Mouse (Mus musculus): ENCODE data around the gene Crtac1. TPM values are rescaled to one million over a fixed set of nuclear protein-coding genes. Genes with fewer than 3 reads are reported as not detected.

Gene Crtac1
- polyA plus RNA-seq, 1 experiment = 1.1 TPM

DNA sequence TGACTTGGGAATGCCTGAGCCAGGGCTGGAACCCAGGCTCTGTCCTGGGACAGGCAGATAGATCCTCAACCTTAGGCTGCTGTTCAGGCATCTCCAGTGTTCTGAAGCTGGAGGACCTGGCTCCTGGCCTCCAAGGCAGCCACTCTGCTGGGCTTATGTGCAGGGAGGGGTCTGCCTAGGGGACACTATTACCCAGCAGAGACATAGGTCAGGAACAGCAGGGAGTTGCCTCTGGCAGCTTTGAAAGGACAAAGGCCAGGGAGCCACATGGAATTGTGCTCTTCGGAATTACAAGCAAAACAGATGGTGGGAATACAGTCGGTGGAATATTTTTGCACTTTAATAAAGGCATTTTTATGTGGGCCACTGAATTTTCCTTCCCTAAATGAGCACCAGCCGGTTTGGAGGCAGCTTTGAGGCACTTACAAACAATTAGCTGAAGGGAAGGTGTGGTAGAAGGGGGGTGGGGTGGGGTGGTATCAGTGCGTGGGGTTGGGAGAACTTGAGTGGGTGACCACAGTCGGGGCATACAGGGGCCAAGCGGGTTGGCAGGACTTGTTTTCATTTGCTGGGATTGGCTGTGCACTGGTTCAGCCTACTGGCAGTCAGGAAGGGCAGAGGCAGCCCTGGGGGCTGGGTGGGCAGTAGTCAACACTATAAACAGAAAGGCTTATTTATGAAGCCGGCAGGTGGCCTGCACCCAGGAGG, 140.5 kb downstream of the Crtac1 start:
- no peaks in the 10 kb centered on the region for H3K4me1 ChIP-seq (replicated peaks; ENCODE audit: control insufficient read depth, insufficient read depth, low read length)
- H3K27ac ChIP-seq (ENCODE audit: control insufficient read depth, insufficient read depth, low read length) = no peak overlapping the region
- H3K4me3 ChIP-seq (ENCODE audit: control insufficient read depth, insufficient read depth, low read length) = no peak overlapping the region
- WGBS = 31% methylated on average over 7 of the region's 7 CpGs
- no peaks in the 10 kb centered on the region for H3K27me3 ChIP-seq (ENCODE audit: control insufficient read depth, insufficient read depth, low read length)
- no peak for DNase-seq
- H3K36me3 ChIP-seq (ENCODE audit: control insufficient read depth, insufficient read depth, low read length) = no peaks in the 10 kb centered on the region
- TF ChIP-seq POLR2A (IDR thresholded peaks at IDR 0.05; ENCODE audit: control insufficient read depth, extremely low read depth, insufficient read depth, low read length, poor library complexity) (no peak), CTCF (IDR thresholded peaks at IDR 0.05; ENCODE audit: borderline replicate concordance, control insufficient read depth, extremely low read depth, insufficient read depth, low read length, poor library complexity) (no peak)

DNA sequence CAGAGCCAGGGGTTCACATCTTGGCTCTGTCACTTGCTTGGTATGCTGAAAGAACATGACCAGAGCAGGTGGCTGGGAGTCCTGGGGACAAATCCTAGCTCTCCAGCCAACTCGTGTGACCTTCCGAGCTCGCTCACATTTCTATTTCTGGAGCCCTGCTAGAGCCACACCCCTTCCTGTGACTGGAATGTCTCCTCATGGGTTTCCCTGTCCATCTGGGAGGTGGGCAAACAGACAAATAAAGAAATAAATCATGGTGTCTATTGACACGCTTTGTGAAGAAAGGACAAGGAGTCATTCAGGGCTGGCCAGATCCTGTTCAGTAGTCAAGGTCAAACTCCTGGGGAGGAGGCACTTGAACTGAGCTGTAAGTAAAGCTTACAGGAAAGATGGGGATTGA, 143.2 kb downstream of the Crtac1 start:
- H3K4me1 ChIP-seq (replicated peaks; ENCODE audit: control insufficient read depth, insufficient read depth, low read length) = no peaks in the 10 kb centered on the region
- no peak for DNase-seq
- H3K27me3 ChIP-seq (ENCODE audit: control insufficient read depth, insufficient read depth, low read length) = no peaks in the 10 kb centered on the region
- TF ChIP-seq POLR2A (IDR thresholded peaks at IDR 0.05; ENCODE audit: control insufficient read depth, extremely low read depth, insufficient read depth, low read length, poor library complexity) (no peak), CTCF (IDR thresholded peaks at IDR 0.05; ENCODE audit: borderline replicate concordance, control insufficient read depth, extremely low read depth, insufficient read depth, low read length, poor library complexity) (no peak)
- no peak overlapping the region for H3K4me3 ChIP-seq (ENCODE audit: control insufficient read depth, insufficient read depth, low read length)
- no peaks in the 10 kb centered on the region for H3K36me3 ChIP-seq (ENCODE audit: control insufficient read depth, insufficient read depth, low read length)
- WGBS = 87% methylated on average over 4 of the region's 4 CpGs
- no peak overlapping the region for H3K27ac ChIP-seq (ENCODE audit: control insufficient read depth, insufficient read depth, low read length)

DNA sequence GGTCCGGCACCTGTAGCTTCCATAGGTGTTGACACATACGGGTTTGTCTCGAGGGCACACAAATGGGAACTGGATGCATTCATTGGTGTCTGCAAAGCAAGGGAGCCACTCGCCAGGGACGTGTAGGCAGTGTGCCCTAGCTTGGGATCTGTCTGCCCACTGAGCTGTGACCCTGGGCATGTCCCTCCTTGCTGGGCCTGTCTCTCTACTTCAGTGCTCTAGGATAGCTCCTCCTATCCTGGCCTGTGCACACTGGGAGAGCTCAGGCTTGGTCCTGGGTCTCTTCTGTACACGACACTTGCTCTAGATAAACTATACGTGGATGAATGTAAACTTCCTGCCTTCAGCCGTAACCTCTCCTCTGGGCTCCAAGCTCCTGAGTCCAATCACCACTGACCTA, 147.4 kb downstream of the Crtac1 start:
- H3K4me1 ChIP-seq (replicated peaks; ENCODE audit: control insufficient read depth, insufficient read depth, low read length) = no peaks in the 10 kb centered on the region
- H3K36me3 ChIP-seq (ENCODE audit: control insufficient read depth, insufficient read depth, low read length) = no peaks in the 10 kb centered on the region
- H3K27ac ChIP-seq (ENCODE audit: control insufficient read depth, insufficient read depth, low read length) = no peak overlapping the region
- TF ChIP-seq CTCF (IDR thresholded peaks at IDR 0.05; ENCODE audit: borderline replicate concordance, control insufficient read depth, extremely low read depth, insufficient read depth, low read length, poor library complexity) (no peak), POLR2A (IDR thresholded peaks at IDR 0.05; ENCODE audit: control insufficient read depth, extremely low read depth, insufficient read depth, low read length, poor library complexity) (no peak)
- no peak for DNase-seq
- WGBS = 91% methylated on average over 8 of the region's 8 CpGs
- H3K27me3 ChIP-seq (ENCODE audit: control insufficient read depth, insufficient read depth, low read length) = no peaks in the 10 kb centered on the region
- no peak overlapping the region for H3K4me3 ChIP-seq (ENCODE audit: control insufficient read depth, insufficient read depth, low read length)

DNA sequence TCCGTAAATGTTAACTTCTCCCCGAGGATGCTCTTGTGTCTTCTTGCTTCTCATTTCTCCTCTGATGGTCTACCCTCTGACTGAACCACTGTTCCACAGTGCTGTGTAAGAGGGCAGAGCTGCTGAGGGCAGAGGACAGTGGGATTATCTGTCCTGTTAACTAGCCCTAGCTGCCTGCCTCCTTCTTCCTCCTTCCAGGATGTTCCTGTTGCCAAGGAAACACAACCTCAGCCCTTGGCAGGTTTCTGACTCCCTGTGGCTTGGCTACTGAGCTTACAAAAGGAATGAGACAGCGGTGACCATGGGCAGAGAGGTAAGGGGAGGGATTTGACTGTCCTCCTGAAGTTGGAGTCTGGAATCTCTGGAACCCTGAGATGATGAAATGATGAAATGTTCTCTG, 152.0 kb downstream of the Crtac1 start:
- 67% methylated on average over 3 of the region's 3 CpGs for WGBS
- no peak for TF ChIP-seq POLR2A (IDR thresholded peaks at IDR 0.05; ENCODE audit: control insufficient read depth, extremely low read depth, insufficient read depth, low read length, poor library complexity)
- no peak for TF ChIP-seq CTCF (IDR thresholded peaks at IDR 0.05; ENCODE audit: borderline replicate concordance, control insufficient read depth, extremely low read depth, insufficient read depth, low read length, poor library complexity)

DNA sequence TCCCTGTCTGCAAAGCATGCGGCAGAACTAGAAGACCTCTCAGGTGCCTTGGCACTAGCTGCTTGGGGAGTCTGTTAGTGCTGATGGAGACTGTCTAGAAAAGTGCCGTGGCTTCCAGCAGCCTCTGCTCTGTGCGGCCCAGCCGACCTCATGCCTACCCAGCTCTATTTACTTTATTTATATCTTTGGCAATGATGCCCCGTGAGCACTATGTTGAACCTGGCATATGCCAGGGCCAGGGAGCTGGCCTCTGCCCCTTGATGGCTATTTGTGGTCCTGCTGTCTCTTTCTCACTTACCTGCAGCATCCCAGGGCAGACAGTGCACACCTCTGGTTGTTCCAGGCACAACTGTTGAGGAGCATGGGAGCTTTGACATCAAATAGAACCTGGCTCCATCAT, 153.1 kb downstream of the Crtac1 start:
- TF ChIP-seq POLR2A (IDR thresholded peaks at IDR 0.05; ENCODE audit: control insufficient read depth, extremely low read depth, insufficient read depth, low read length, poor library complexity) (no peak), CTCF (IDR thresholded peaks at IDR 0.05; ENCODE audit: borderline replicate concordance, control insufficient read depth, extremely low read depth, insufficient read depth, low read length, poor library complexity) (no peak)
- no peaks in the 10 kb centered on the region for H3K4me1 ChIP-seq (replicated peaks; ENCODE audit: control insufficient read depth, insufficient read depth, low read length)
- no peaks in the 10 kb centered on the region for H3K27me3 ChIP-seq (ENCODE audit: control insufficient read depth, insufficient read depth, low read length)
- H3K36me3 ChIP-seq (ENCODE audit: control insufficient read depth, insufficient read depth, low read length) = no peaks in the 10 kb centered on the region
- no peak for DNase-seq
- H3K4me3 ChIP-seq (ENCODE audit: control insufficient read depth, insufficient read depth, low read length) = no peak overlapping the region
- WGBS = 82% methylated on average over 5 of the region's 5 CpGs
- no peak overlapping the region for H3K27ac ChIP-seq (ENCODE audit: control insufficient read depth, insufficient read depth, low read length)

More for the DNA sequence above, 152.0 kb downstream of the Crtac1 start:
- H3K36me3 ChIP-seq (ENCODE audit: control insufficient read depth, insufficient read depth, low read length) = no peaks in the 10 kb centered on the region
- H3K27ac ChIP-seq (ENCODE audit: control insufficient read depth, insufficient read depth, low read length) = no peak overlapping the region
- no peak overlapping the region for H3K4me3 ChIP-seq (ENCODE audit: control insufficient read depth, insufficient read depth, low read length)
- no peaks in the 10 kb centered on the region for H3K4me1 ChIP-seq (replicated peaks; ENCODE audit: control insufficient read depth, insufficient read depth, low read length)
- DNase-seq = no peak
- H3K27me3 ChIP-seq (ENCODE audit: control insufficient read depth, insufficient read depth, low read length) = no peaks in the 10 kb centered on the region

DNA sequence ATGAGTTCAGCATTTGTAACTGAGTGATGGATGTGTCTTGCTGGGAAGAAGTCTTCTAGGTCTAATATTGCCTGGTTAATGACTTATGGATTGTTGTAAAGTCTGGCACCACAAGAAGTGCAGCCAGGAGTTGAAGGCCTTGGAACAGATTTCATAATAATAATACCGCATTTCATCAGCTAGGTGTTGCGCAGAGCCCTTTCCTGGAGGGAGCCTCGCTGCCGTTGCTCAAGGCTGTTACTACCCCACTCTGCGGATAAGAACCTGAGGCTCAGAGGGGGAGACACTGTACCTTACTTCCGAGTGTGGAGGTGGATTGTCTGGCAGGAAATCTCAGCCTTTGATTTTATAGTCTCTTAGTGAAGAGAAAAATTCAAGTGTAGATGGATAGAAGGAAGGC, 154.3 kb downstream of the Crtac1 start:
- no peak for DNase-seq

More for the DNA sequence above, 154.3 kb downstream of the Crtac1 start:
- Histone ChIP-seq H3K36me3 (ENCODE audit: control insufficient read depth, insufficient read depth, low read length) (no peaks in the 10 kb centered on the region), H3K27ac (ENCODE audit: control insufficient read depth, insufficient read depth, low read length) (no peak overlapping the region), H3K27me3 (ENCODE audit: control insufficient read depth, insufficient read depth, low read length) (no peaks in the 10 kb centered on the region), H3K4me3 (ENCODE audit: control insufficient read depth, insufficient read depth, low read length) (no peak overlapping the region), H3K4me1 (replicated peaks; ENCODE audit: control insufficient read depth, insufficient read depth, low read length) (no peaks in the 10 kb centered on the region)
- no peak for TF ChIP-seq CTCF (IDR thresholded peaks at IDR 0.05; ENCODE audit: borderline replicate concordance, control insufficient read depth, extremely low read depth, insufficient read depth, low read length, poor library complexity)
- no peak for TF ChIP-seq POLR2A (IDR thresholded peaks at IDR 0.05; ENCODE audit: control insufficient read depth, extremely low read depth, insufficient read depth, low read length, poor library complexity)
- WGBS = 89% methylated on average over 6 of the region's 6 CpGs
